Mouse (Mus musculus) CH12.LX (cell line): ENCODE results near the gene Lbh.

ENCODE experiments used
- CTCF ChIP-seq, 2 experiments: IDR thresholded peaks in 1 of 2; conservative IDR thresholded peaks in 1 of 2; 2 replicates each; pipeline ENCODE4 v1.5.1; 2011 to 2012; ENCODE audit warnings: low read depth in 2 of 2, low read length in 2 of 2, improper control_type of control experiment in 1 of 2, inconsistent platforms in 1 of 2, mild to moderate bottlenecking in 1 of 2, moderate library complexity in 1 of 2
- MAX ChIP-seq: IDR thresholded peaks from 2 replicates; pipeline ENCODE4 v1.6.1; 2011; ENCODE audit warnings: low read length, improper control_type of control experiment

DNA sequence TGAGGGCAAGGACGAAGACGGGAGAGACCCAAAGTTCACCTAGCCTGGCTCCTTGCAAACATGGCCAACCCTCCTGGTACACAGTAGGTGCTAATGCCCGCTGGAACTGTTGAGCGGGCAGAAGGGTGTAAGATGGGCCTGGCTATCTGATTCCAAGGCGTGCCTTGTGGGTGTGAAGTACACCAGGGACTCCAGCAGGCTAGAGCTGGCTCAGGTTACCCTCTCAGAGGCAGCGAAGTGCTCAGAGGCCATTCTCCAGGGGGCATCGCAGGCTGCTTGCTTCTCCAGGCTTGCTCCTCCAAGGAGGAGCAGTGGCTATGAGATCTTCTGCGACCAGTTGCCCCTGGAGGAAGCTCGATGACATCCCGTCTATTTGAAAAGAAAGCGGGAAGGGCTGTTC is 6.8 kb upstream of the Lbh start:
- TF ChIP-seq MAX (no peak), CTCF (conservative IDR thresholded peaks at IDR 0.05 in 1 of 2, IDR thresholded peaks at IDR 0.05 in 1 of 2; ENCODE audit: low read depth in 2 of 2, low read length in 2 of 2) (no peak)
